Mouse (Mus musculus): ENCODE results near the gene Hist1h4j. TPM values are rescaled to one million over a fixed set of nuclear protein-coding genes. Genes with fewer than 3 reads are reported as not detected.

Gene Hist1h4j
- total RNA-seq, 2 experiments from 2014 or later, result 63.1 to 70.2 TPM

DNA sequence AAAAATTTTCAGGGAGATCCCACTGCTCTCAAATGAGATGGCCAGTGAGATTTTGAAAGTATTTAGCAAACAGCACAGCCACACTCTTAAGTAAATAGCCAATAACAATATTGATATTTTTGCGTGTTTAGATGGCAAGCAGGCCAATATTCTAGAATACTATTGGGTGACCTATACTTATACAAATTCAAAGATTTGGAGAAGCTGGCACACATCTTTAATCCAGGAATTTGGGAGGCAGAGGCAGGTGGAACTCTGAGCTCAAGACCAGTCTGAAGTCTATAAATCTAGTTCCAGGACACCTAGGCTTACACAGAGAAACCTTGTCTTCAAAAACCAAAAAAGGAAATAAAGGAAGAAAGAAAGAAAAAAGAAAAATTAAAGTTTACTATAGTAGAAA lies 46.8 kb downstream of the Hist1h4j start:
- DNase-seq, result no peak

DNA sequence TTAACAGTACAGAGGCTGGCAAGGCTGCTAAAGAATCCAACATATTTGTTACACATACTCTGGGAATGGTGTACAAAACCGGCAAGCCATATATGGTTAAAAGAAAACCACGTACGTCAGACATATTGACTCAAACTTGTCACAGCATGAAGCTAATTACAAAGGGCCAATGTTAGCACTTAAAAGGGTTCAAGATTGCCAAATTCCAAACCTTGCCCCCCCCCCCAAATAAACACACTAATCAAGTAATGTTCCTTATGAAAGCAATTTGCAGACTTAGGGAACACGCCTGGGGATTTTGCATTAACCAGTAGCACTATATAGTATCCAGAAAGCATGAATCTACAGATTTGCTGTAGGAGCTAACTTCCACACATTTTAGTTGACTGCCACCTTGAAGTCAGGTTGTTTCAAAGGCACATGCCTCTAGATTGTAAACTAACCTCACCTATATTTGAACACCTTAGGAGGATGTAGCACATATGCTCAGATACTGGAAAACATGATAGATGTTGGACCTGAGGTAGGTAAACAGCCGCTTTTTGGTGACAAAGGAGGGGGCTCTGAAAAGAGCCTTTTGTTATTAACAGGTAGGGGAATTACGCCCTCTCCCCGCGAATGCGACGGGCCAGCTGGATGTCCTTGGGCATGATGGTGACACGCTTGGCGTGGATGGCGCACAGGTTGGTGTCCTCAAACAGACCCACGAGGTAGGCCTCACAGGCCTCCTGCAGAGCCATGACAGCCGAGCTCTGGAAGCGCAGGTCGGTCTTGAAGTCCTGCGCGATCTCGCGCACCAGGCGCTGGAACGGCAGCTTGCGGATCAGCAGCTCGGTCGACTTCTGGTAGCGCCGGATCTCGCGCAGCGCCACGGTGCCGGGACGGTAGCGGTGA lies 47.7 kb downstream of the Hist1h4j start:
- peak; percentile 15 for DNase-seq

DNA sequence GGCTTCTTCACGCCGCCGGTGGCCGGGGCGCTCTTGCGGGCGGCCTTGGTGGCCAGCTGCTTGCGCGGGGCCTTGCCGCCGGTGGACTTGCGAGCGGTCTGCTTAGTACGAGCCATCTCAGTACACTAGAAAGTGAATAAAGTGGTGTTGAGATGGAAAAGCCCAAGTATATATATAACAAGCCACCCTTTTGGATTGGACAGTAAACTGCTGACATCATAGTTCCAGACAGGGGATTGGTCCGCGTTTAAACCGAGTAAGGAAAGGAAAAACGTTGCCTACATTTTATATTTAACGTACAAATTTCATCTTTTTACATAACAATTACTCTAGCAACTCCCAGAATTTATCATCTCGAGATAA lies 48.4 kb downstream of the Hist1h4j start, which contains the start of gene Hist1h3i:
Gene Hist1h3i, minus strand, starts transcription at position 116 of the 363 bp plus-strand sequence.
- DNase-seq, result peak; percentile 63

DNA sequence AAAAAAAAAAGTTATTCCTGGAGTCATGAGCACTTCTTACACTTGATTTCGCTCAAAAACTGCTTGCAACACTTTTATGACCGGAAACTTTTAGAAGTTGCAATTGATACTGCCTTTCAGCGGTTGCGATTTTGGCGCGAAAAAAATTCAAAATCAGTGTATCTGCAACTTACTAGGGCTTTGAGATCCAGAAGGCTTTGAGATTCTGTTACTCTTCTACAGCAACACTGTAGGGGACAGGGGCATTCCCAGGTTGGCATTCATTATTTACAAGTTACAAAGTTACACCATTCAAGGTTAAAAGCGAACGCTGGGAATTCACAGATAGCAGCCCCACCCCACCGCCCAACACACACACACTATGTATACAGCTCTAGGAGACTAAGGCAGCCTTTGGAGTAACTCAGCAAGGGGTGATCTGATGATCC lies 48.9 kb downstream of the Hist1h4j start:
- peak; percentile 42 for DNase-seq

- DNase-seq, result no peak
Measured at GRCm38 (mm10) chr13:21784311-21784710, 49.4 kb downstream of the Hist1h4j start.

Small RNAs within 50 kb of the gene (microRNA-seq; reads per million reads assigned to microRNA genes)
- gene Gm44357 (not detected), gene Gm44367 (not detected), gene Gm44454 (not detected)

Other genes with a start within 250 kb of the Hist1h4j start
- 10 to 100 TPM; 17.2 to 18.4 TPM for gene AK157302, start 239.8 kb upstream of the Hist1h4j start, total RNA-seq (2021)
- gene Gm11273, start 233.6 kb upstream of the Hist1h4j start, total RNA-seq (2021), result 100 to 1,000 TPM; 180 to 200 TPM
- 10 to 100 TPM; 16.8 to 24.6 TPM for gene Zkscan8, start 203.9 kb upstream of the Hist1h4j start, total RNA-seq (2021)
- not detected for gene Olfr1366, start 192.3 kb upstream of the Hist1h4j start, total RNA-seq (2021)
- not detected for gene Olfr1535, start 175.2 kb upstream of the Hist1h4j start, total RNA-seq (2021)
- gene Olfr1364, start 153.3 kb upstream of the Hist1h4j start, total RNA-seq (2021), result not detected
- not detected for gene Olfr1362, start 121.0 kb upstream of the Hist1h4j start, total RNA-seq (2021)
- not detected for gene Olfr11, start 92.5 kb upstream of the Hist1h4j start, total RNA-seq (2021)
- not detected for gene Olfr1361, start 71.7 kb upstream of the Hist1h4j start, total RNA-seq (2021)
- gene Olfr1360, start 57.7 kb upstream of the Hist1h4j start, total RNA-seq (2021), result not detected
- not detected for gene Olfr1359, start 37.0 kb upstream of the Hist1h4j start, total RNA-seq (2021)
- 100 to 1,000 TPM; 284 to 352 TPM for gene Hist1h2bl, start 18.9 kb upstream of the Hist1h4j start, total RNA-seq (2021)
- 100 to 1,000 TPM; 304 to 363 TPM for gene Hist1h2ai, start 18.6 kb upstream of the Hist1h4j start, total RNA-seq (2021)
- 100 to 1,000 TPM; 397 to 474 TPM for gene Hist1h3h, start 17.4 kb upstream of the Hist1h4j start, total RNA-seq (2021)
- gene Hist1h2bm, start 13.0 kb upstream of the Hist1h4j start, total RNA-seq (2021), result 100 to 1,000 TPM in 1 of 2 experiments, 10 to 100 TPM in 1; 83.1 to 103 TPM
- gene Hist1h4k, start 15.4 kb downstream of the Hist1h4j start, total RNA-seq (2021), result 100 to 1,000 TPM; 688 to 818 TPM
- 100 to 1,000 TPM; 111 to 143 TPM for gene Hist1h2ak, start 18.8 kb downstream of the Hist1h4j start, total RNA-seq (2021)
- 100 to 1,000 TPM; 174 to 201 TPM for gene Hist1h2bn, start 19.1 kb downstream of the Hist1h4j start, total RNA-seq (2021)
- 100 to 1,000 TPM; 179 to 219 TPM for gene Hist1h1b, start 45.6 kb downstream of the Hist1h4j start, total RNA-seq (2021)
- 100 to 1,000 TPM; 296 to 332 TPM for gene Hist1h3i, start 48.3 kb downstream of the Hist1h4j start, total RNA-seq (2021)
- 10 to 100 TPM; 69.2 to 73.2 TPM for gene Hist1h2an, start 52.2 kb downstream of the Hist1h4j start, total RNA-seq (2021)
- 100 to 1,000 TPM; 111 to 134 TPM for gene Hist1h2bp, start 52.4 kb downstream of the Hist1h4j start, total RNA-seq (2021)
- gene Hist1h2bq, start 75.1 kb downstream of the Hist1h4j start, total RNA-seq (2021), result 100 to 1,000 TPM; 207 to 275 TPM
- gene Hist1h2ao, start 75.4 kb downstream of the Hist1h4j start, total RNA-seq (2021), result not detected
- gene Hist1h4m, start 76.7 kb downstream of the Hist1h4j start, total RNA-seq (2021), result 100 to 1,000 TPM; 590 to 593 TPM
- 100 to 1,000 TPM in 1 of 2 experiments, 10 to 100 TPM in 1; 81.5 to 146 TPM for gene Hist1h4n, start 97.1 kb downstream of the Hist1h4j start, total RNA-seq (2021)
- 100 to 1,000 TPM; 430 to 536 TPM for gene Hist1h2ap, start 98.4 kb downstream of the Hist1h4j start, total RNA-seq (2021)
- 100 to 1,000 TPM; 207 to 269 TPM for gene Hist1h2br, start 98.7 kb downstream of the Hist1h4j start, total RNA-seq (2021)
- gene Zfp184, start 210.0 kb downstream of the Hist1h4j start, total RNA-seq (2021), result 1 to 10 TPM; 2.0 to 2.4 TPM
- gene Pom121l2, start 246.1 kb downstream of the Hist1h4j start, total RNA-seq (2021), result not detected